Mouse (Mus musculus) liver (tissue): ENCODE measurements around the gene Meis2.

Experiments used
- DNase-seq: peaks from one replicate; pipeline ENCODE4 v3.0.0-alpha.2; 2020; ENCODE audit warnings: mixed read lengths

Gene Meis2

GRCm38 (mm10) chr2:115888336-115889077 lies 177.1 kb downstream of the Meis2 start:
- no peak for DNase-seq

- no peak for DNase-seq
These were observed 178.0 kb downstream of the Meis2 start for GRCm38 (mm10) chr2:115887631-115888030.

- DNase-seq = no peak
These were observed 181.5 kb downstream of the Meis2 start for GRCm38 (mm10) chr2:115884184-115884583.

- no peak for DNase-seq
These were observed 182.1 kb downstream of the Meis2 start for GRCm38 (mm10) chr2:115883520-115883919.

GRCm38 (mm10) chr2:115875802-115876531 lies 189.7 kb downstream of the Meis2 start:
- no peak for DNase-seq

GRCm38 (mm10) chr2:115872851-115873250 lies 192.8 kb downstream of the Meis2 start:
- DNase-seq = no peak

- no peak for DNase-seq
These were observed 195.7 kb downstream of the Meis2 start for GRCm38 (mm10) chr2:115869966-115870365.

- DNase-seq = peak; percentile 27
These were observed 204.9 kb downstream of the Meis2 start for GRCm38 (mm10) chr2:115860600-115861347.

- DNase-seq = peak; percentile 30
These were observed 205.5 kb downstream of the Meis2 start for GRCm38 (mm10) chr2:115860141-115860480.

GRCm38 (mm10) chr2:115859371-115860140 lies 206.1 kb downstream of the Meis2 start:
- DNase-seq = peak; percentile 38

- no peak for DNase-seq
These were observed 206.7 kb downstream of the Meis2 start for GRCm38 (mm10) chr2:115858927-115859326.

GRCm38 (mm10) chr2:115858246-115858645 lies 207.4 kb downstream of the Meis2 start:
- no peak for DNase-seq

- DNase-seq = no peak
These were observed 208.2 kb downstream of the Meis2 start for GRCm38 (mm10) chr2:115857123-115858080.

GRCm38 (mm10) chr2:115856401-115857073 lies 209.1 kb downstream of the Meis2 start:
- no peak for DNase-seq

- DNase-seq = peak; percentile 81
These were observed 209.9 kb downstream of the Meis2 start for GRCm38 (mm10) chr2:115855511-115856400.

- no peak for DNase-seq
These were observed 210.8 kb downstream of the Meis2 start for GRCm38 (mm10) chr2:115854828-115855311.

- no peak for DNase-seq
These were observed 211.4 kb downstream of the Meis2 start for GRCm38 (mm10) chr2:115854007-115854827.

GRCm38 (mm10) chr2:115853221-115853620 lies 212.4 kb downstream of the Meis2 start:
- DNase-seq = no peak

GRCm38 (mm10) chr2:115852615-115853014 lies 213.0 kb downstream of the Meis2 start:
- DNase-seq = peak; percentile 12
